Comparison of ENCODE assay signal across 10 mouse cellular contexts in the genomic region with DNA sequence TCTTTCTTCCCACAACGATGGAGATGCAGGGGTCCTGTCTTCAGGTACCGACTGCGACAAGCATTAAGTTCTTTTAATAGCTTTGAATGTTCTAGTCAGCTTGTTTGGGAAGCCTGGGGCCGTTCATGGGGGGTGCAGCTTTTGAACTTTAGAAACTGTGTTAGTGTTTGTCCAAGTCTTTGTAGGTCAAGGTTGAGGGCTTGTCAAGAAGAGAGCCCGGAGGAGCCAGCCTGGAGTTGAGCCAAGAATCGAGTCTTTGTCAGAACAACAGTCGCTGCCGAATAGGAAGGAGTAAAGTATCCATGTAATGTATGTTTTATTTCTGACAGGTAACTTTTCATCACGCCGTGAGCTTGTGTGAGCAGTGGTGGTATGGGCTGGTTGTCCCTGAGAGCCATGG.
A peak's percentile ranks its signal among the peaks of the same experiment; 100 is the strongest.
DNase-seq lines count a peak whose midpoint lies in the region; ATAC-seq and TF ChIP-seq lines count a peak whose summit lies in the region.
"Had no signal": no experiment of that assay in that cellular context is flagged by ENCODE, and none has a peak within 500 bp of the region (broad histone marks: within the 10 kb centered on the region; RNA-seq: fewer than 3 reads in every experiment).

No protein-coding gene starts in this region.

- H3K27me3 ChIP-seq in lung, embryonic 14.5 days (ENCODE audit: insufficient read depth, low read length): no peaks in the 10 kb centered on the region
- H3K27me3 ChIP-seq: intestine, embryonic 15.5 days had no signal

- no peak overlapping the region for H3K4me2 ChIP-seq in lung, embryonic 14.5 days
- H3K4me2 ChIP-seq: intestine, embryonic 15.5 days had no signal

- H3K9ac ChIP-seq in lung, embryonic 14.5 days: no peak overlapping the region
- H3K9ac ChIP-seq: intestine, embryonic 15.5 days had no signal

- WGBS in lung, embryonic 14.5 days: 30% methylated on average over 10 of the region's 10 CpGs

- no peak overlapping the region for H3K4me3 ChIP-seq in lung, embryonic 14.5 days (ENCODE audit: low read depth, low read length)
- H3K4me3 ChIP-seq: forebrain, embryonic 10.5 days; intestine, embryonic 15.5 days had no signal

- peaks cover 4% of the 10 kb centered on the region for H3K4me1 ChIP-seq in lung, embryonic 14.5 days (ENCODE audit: insufficient read depth)

- no peak for TF ChIP-seq CTCF in lung, embryonic 14.5 days (IDR thresholded peaks at IDR 0.05; ENCODE audit: low read depth)

- no peak overlapping the region for H3K27ac ChIP-seq in lung, embryonic 14.5 days (ENCODE audit: low read depth)
- H3K27ac ChIP-seq: forebrain, embryonic 10.5 days; intestine, embryonic 15.5 days had no signal

- ATAC-seq in lung, embryonic 14.5 days (ENCODE audit: insufficient read depth): no peak
- ATAC-seq: intestine, embryonic 15.5 days had no signal

- DNase-seq in heart, adult 11 months: peak; percentile 83
- DNase-seq in heart, adult 8-10 months (ENCODE audit: low spot score): no peak
- DNase-seq in lung, embryonic 14.5 days: peak; percentile 61
- DNase-seq in lung, adult 18-20 months: no peak
- peak; percentile 89 for DNase-seq in adrenal gland, postnatal 14 days
- DNase-seq in lung, postnatal 14 days: peak; percentile 34
- DNase-seq in layer of hippocampus, adult 9-11 months: no peak
- DNase-seq in right cerebral cortex, postnatal 36 days (ENCODE audit: low spot score in 2 of 2): no peak

- H3K9me3 ChIP-seq in lung, embryonic 14.5 days (ENCODE audit: low read depth, low read length): no peaks in the 10 kb centered on the region
- H3K9me3 ChIP-seq: forebrain, embryonic 10.5 days; intestine, embryonic 15.5 days had no signal

- no peaks in the 10 kb centered on the region for H3K36me3 ChIP-seq in lung, embryonic 14.5 days (ENCODE audit: insufficient read depth)
- H3K36me3 ChIP-seq: forebrain, embryonic 10.5 days; intestine, embryonic 15.5 days had no signal

Comparison
In these comparisons a context has a peak if more than half of its experiments do, and no peak if none do; other contexts are left out.
1. DNase-seq: peak in heart, adult 11 months (single experiment), lung, embryonic 14.5 days (single experiment), adrenal gland, postnatal 14 days (single experiment) and lung, postnatal 14 days (single experiment); none in heart, adult 8-10 months (single experiment), lung, adult 18-20 months (0 of 2), layer of hippocampus, adult 9-11 months (single experiment) and right cerebral cortex, postnatal 36 days (0 of 2).